Mouse (Mus musculus): ENCODE measurements around the gene Man1b1.

Man1b1 gene

GRCm38 (mm10) chr2:25332286-25333160 is at the start of gene Man1b1:
TSS of gene Man1b1 (plus strand) at chr2:25332338.
- in situ Hi-C loops (cut with MboI; ENCODE audit: low pct_unique_long_range_greater_than_20kb in 1 of 2, low sequenced_read_pairs in 2 of 2, unreplicated experiment in 1 of 2): loop anchor here in 1 of 2 experiments (5.0 kb wide), 1 partner anchor 65 kb away; no protein-coding TSS in a partner anchor

- in situ Hi-C loops (cut with MboI; ENCODE audit: low pct_unique_long_range_greater_than_20kb in 1 of 2, low sequenced_read_pairs in 2 of 2, unreplicated experiment in 1 of 2): no loop called here
These were observed 46.6 kb upstream of the Man1b1 start for GRCm38 (mm10) chr2:25285551-25285950.

- in situ Hi-C loops (cut with MboI; ENCODE audit: low pct_unique_long_range_greater_than_20kb in 1 of 2, low sequenced_read_pairs in 2 of 2, unreplicated experiment in 1 of 2): no loop called here
These were observed 45.8 kb upstream of the Man1b1 start for GRCm38 (mm10) chr2:25286314-25286713.

- in situ Hi-C loops (cut with MboI; ENCODE audit: low pct_unique_long_range_greater_than_20kb in 1 of 2, low sequenced_read_pairs in 2 of 2, unreplicated experiment in 1 of 2): no loop called here
These were observed 45.1 kb upstream of the Man1b1 start for GRCm38 (mm10) chr2:25286837-25287636.

GRCm38 (mm10) chr2:25287927-25288649 is 44.0 kb upstream of the Man1b1 start, which contains the start of gene Tmem210:
TSS of gene Tmem210 (plus strand) at chr2:25288145.
- in situ Hi-C loops (cut with MboI; ENCODE audit: low pct_unique_long_range_greater_than_20kb in 1 of 2, low sequenced_read_pairs in 2 of 2, unreplicated experiment in 1 of 2): no loop called here

GRCm38 (mm10) chr2:25288734-25289345 is 43.3 kb upstream of the Man1b1 start:
- in situ Hi-C loops (cut with MboI; ENCODE audit: low pct_unique_long_range_greater_than_20kb in 1 of 2, low sequenced_read_pairs in 2 of 2, unreplicated experiment in 1 of 2): no loop called here

GRCm38 (mm10) chr2:25289651-25290050 is 42.5 kb upstream of the Man1b1 start, which contains the start of gene Lrrc26:
TSS of gene Lrrc26 (plus strand) at chr2:25289915.
- in situ Hi-C loops (cut with MboI; ENCODE audit: low pct_unique_long_range_greater_than_20kb in 1 of 2, low sequenced_read_pairs in 2 of 2, unreplicated experiment in 1 of 2): no loop called here

- in situ Hi-C loops (cut with MboI; ENCODE audit: low pct_unique_long_range_greater_than_20kb in 1 of 2, low sequenced_read_pairs in 2 of 2, unreplicated experiment in 1 of 2): no loop called here
These were observed 41.9 kb upstream of the Man1b1 start for GRCm38 (mm10) chr2:25290101-25290815.

- in situ Hi-C loops (cut with MboI; ENCODE audit: low pct_unique_long_range_greater_than_20kb in 1 of 2, low sequenced_read_pairs in 2 of 2, unreplicated experiment in 1 of 2): no loop called here
These were observed 41.4 kb upstream of the Man1b1 start for GRCm38 (mm10) chr2:25290816-25291130.

- in situ Hi-C loops (cut with MboI; ENCODE audit: low pct_unique_long_range_greater_than_20kb in 1 of 2, low sequenced_read_pairs in 2 of 2, unreplicated experiment in 1 of 2): no loop called here
These were observed 40.7 kb upstream of the Man1b1 start for GRCm38 (mm10) chr2:25291184-25292053.

GRCm38 (mm10) chr2:25292054-25292544 is 40.0 kb upstream of the Man1b1 start:
- in situ Hi-C loops (cut with MboI; ENCODE audit: low pct_unique_long_range_greater_than_20kb in 1 of 2, low sequenced_read_pairs in 2 of 2, unreplicated experiment in 1 of 2): no loop called here

GRCm38 (mm10) chr2:25292856-25293255 is 39.3 kb upstream of the Man1b1 start:
- in situ Hi-C loops (cut with MboI; ENCODE audit: low pct_unique_long_range_greater_than_20kb in 1 of 2, low sequenced_read_pairs in 2 of 2, unreplicated experiment in 1 of 2): no loop called here

GRCm38 (mm10) chr2:25293706-25294105 is 38.4 kb upstream of the Man1b1 start:
- in situ Hi-C loops (cut with MboI; ENCODE audit: low pct_unique_long_range_greater_than_20kb in 1 of 2, low sequenced_read_pairs in 2 of 2, unreplicated experiment in 1 of 2): no loop called here

- in situ Hi-C loops (cut with MboI; ENCODE audit: low pct_unique_long_range_greater_than_20kb in 1 of 2, low sequenced_read_pairs in 2 of 2, unreplicated experiment in 1 of 2): no loop called here
These were observed 35.0 kb upstream of the Man1b1 start for GRCm38 (mm10) chr2:25297093-25297492.

- in situ Hi-C loops (cut with MboI; ENCODE audit: low pct_unique_long_range_greater_than_20kb in 1 of 2, low sequenced_read_pairs in 2 of 2, unreplicated experiment in 1 of 2): no loop called here
These were observed 34.1 kb upstream of the Man1b1 start for GRCm38 (mm10) chr2:25298046-25298445.

GRCm38 (mm10) chr2:25303452-25303851 is 28.7 kb upstream of the Man1b1 start:
- in situ Hi-C loops (cut with MboI; ENCODE audit: low pct_unique_long_range_greater_than_20kb in 1 of 2, low sequenced_read_pairs in 2 of 2, unreplicated experiment in 1 of 2): no loop called here
